Mouse (Mus musculus): ENCODE measurements around the gene Vangl2. TPM values are rescaled to one million over a fixed set of nuclear protein-coding genes. Genes with fewer than 3 reads are reported as not detected.

Vangl2 gene
- polyA plus RNA-seq, 1 experiment = 6.9 TPM

GRCm38 (mm10) chr1:172064613-172065141 is 36.4 kb upstream of the Vangl2 start:
- H3K36me3 ChIP-seq (ENCODE audit: control insufficient read depth, insufficient read depth) = peaks cover 7% of the 10 kb centered on the region
- H3K27me3 ChIP-seq (ENCODE audit: control insufficient read depth, insufficient read depth, insufficient read length) = no peaks in the 10 kb centered on the region
- no peaks in the 10 kb centered on the region for H3K79me2 ChIP-seq (ENCODE audit: control insufficient read depth, insufficient read depth)
- H3K4me3 ChIP-seq = no peak overlapping the region
- no peak overlapping the region for H3ac ChIP-seq (ENCODE audit: control insufficient read depth, insufficient read length)
- H3K4me2 ChIP-seq (ENCODE audit: low read depth) = no peak overlapping the region
- TF ChIP-seq E2F4 (IDR thresholded peaks at IDR 0.05; ENCODE audit: insufficient read depth) = no peak
- no peak for TF ChIP-seq USF1 (IDR thresholded peaks at IDR 0.05; ENCODE audit: low read depth)
- no peak for TF ChIP-seq POLR2A (IDR thresholded peaks at IDR 0.05; ENCODE audit: insufficient read length, low read depth)
- TF ChIP-seq CEBPB (IDR thresholded peaks at IDR 0.05; ENCODE audit: insufficient read depth, poor library complexity, severe bottlenecking) = no peak
- TF ChIP-seq MYOG (IDR thresholded peaks at IDR 0.05; ENCODE audit: control insufficient read depth in 1 of 3, insufficient read depth in 1 of 3, insufficient read length in 2 of 3, low read depth in 2 of 3) = no peak
- no peak for TF ChIP-seq TCF3 (IDR thresholded peaks at IDR 0.05; ENCODE audit: insufficient read length, low read depth)
- no peak for TF ChIP-seq REST (IDR thresholded peaks at IDR 0.05; ENCODE audit: insufficient read depth, insufficient read length)
- no peak for TF ChIP-seq MYOD1 (IDR thresholded peaks at IDR 0.05; ENCODE audit: control insufficient read depth in 1 of 3, insufficient read length in 2 of 3, low read depth in 2 of 3)
- TF ChIP-seq MAX (IDR thresholded peaks at IDR 0.05; ENCODE audit: low read depth) = no peak
- TF ChIP-seq POLR2AphosphoS2 (IDR thresholded peaks at IDR 0.05; ENCODE audit: insufficient read length, low read depth) = no peak
- TF ChIP-seq SRF (IDR thresholded peaks at IDR 0.05; ENCODE audit: control insufficient read depth, insufficient read length, low read depth) = no peak
- TF ChIP-seq TCF12 (IDR thresholded peaks at IDR 0.05; ENCODE audit: insufficient read depth, poor library complexity, severe bottlenecking) = no peak

GRCm38 (mm10) chr1:172063291-172064023 is 35.2 kb upstream of the Vangl2 start:
- Histone ChIP-seq H3K36me3 (ENCODE audit: control insufficient read depth, insufficient read depth) (no peaks in the 10 kb centered on the region), H3K4me2 (ENCODE audit: low read depth) (no peak overlapping the region), H3ac (ENCODE audit: control insufficient read depth, insufficient read length) (no peak overlapping the region), H3K27me3 (ENCODE audit: control insufficient read depth, insufficient read depth, insufficient read length) (no peaks in the 10 kb centered on the region), H3K4me3 (no peak overlapping the region), H3K79me2 (ENCODE audit: control insufficient read depth, insufficient read depth) (no peaks in the 10 kb centered on the region)
- TF ChIP-seq E2F4 (IDR thresholded peaks at IDR 0.05; ENCODE audit: insufficient read depth) (no peak), MYOD1 (IDR thresholded peaks at IDR 0.05; ENCODE audit: control insufficient read depth in 1 of 3, insufficient read length in 2 of 3, low read depth in 2 of 3) (no peak), MYOG (IDR thresholded peaks at IDR 0.05; ENCODE audit: control insufficient read depth in 1 of 3, insufficient read depth in 1 of 3, insufficient read length in 2 of 3, low read depth in 2 of 3) (no peak)

GRCm38 (mm10) chr1:172062101-172062500 is 33.9 kb upstream of the Vangl2 start:
- H3K4me3 ChIP-seq = no peak overlapping the region
- TF ChIP-seq MYOG (IDR thresholded peaks at IDR 0.05; ENCODE audit: control insufficient read depth in 1 of 3, insufficient read depth in 1 of 3, insufficient read length in 2 of 3, low read depth in 2 of 3) = no peak
- no peak for TF ChIP-seq SRF (IDR thresholded peaks at IDR 0.05; ENCODE audit: control insufficient read depth, insufficient read length, low read depth)
- TF ChIP-seq TCF12 (IDR thresholded peaks at IDR 0.05; ENCODE audit: insufficient read depth, poor library complexity, severe bottlenecking) = no peak
- no peak for TF ChIP-seq E2F4 (IDR thresholded peaks at IDR 0.05; ENCODE audit: insufficient read depth)
- no peak for TF ChIP-seq POLR2AphosphoS2 (IDR thresholded peaks at IDR 0.05; ENCODE audit: insufficient read length, low read depth)
- TF ChIP-seq TCF3 (IDR thresholded peaks at IDR 0.05; ENCODE audit: insufficient read length, low read depth) = no peak
- no peak for TF ChIP-seq MYOD1 (IDR thresholded peaks at IDR 0.05; ENCODE audit: control insufficient read depth in 1 of 3, insufficient read length in 2 of 3, low read depth in 2 of 3)
- TF ChIP-seq USF1 (IDR thresholded peaks at IDR 0.05; ENCODE audit: low read depth) = no peak
- TF ChIP-seq CEBPB (IDR thresholded peaks at IDR 0.05; ENCODE audit: insufficient read depth, poor library complexity, severe bottlenecking) = no peak
- H3ac ChIP-seq (ENCODE audit: control insufficient read depth, insufficient read length) = no peak overlapping the region

GRCm38 (mm10) chr1:172061217-172061616 is 33.0 kb upstream of the Vangl2 start:
- H3K36me3 ChIP-seq (ENCODE audit: control insufficient read depth, insufficient read depth) = no peaks in the 10 kb centered on the region
- no peaks in the 10 kb centered on the region for H3K79me2 ChIP-seq (ENCODE audit: control insufficient read depth, insufficient read depth)
- TF ChIP-seq E2F4 (IDR thresholded peaks at IDR 0.05; ENCODE audit: insufficient read depth) = no peak
- TF ChIP-seq MAX (IDR thresholded peaks at IDR 0.05; ENCODE audit: low read depth) = no peak
- no peak for TF ChIP-seq MYOD1 (IDR thresholded peaks at IDR 0.05; ENCODE audit: control insufficient read depth in 1 of 3, insufficient read length in 2 of 3, low read depth in 2 of 3)
- no peak for TF ChIP-seq TCF12 (IDR thresholded peaks at IDR 0.05; ENCODE audit: insufficient read depth, poor library complexity, severe bottlenecking)
- no peak for TF ChIP-seq POLR2A (IDR thresholded peaks at IDR 0.05; ENCODE audit: insufficient read length, low read depth)
- TF ChIP-seq SRF (IDR thresholded peaks at IDR 0.05; ENCODE audit: control insufficient read depth, insufficient read length, low read depth) = no peak
- no peak for TF ChIP-seq CEBPB (IDR thresholded peaks at IDR 0.05; ENCODE audit: insufficient read depth, poor library complexity, severe bottlenecking)
- TF ChIP-seq TCF3 (IDR thresholded peaks at IDR 0.05; ENCODE audit: insufficient read length, low read depth) = no peak
- no peak for TF ChIP-seq REST (IDR thresholded peaks at IDR 0.05; ENCODE audit: insufficient read depth, insufficient read length)
- TF ChIP-seq POLR2AphosphoS2 (IDR thresholded peaks at IDR 0.05; ENCODE audit: insufficient read length, low read depth) = no peak
- no peak for TF ChIP-seq USF1 (IDR thresholded peaks at IDR 0.05; ENCODE audit: low read depth)
- TF ChIP-seq MYOG (IDR thresholded peaks at IDR 0.05; ENCODE audit: control insufficient read depth in 1 of 3, insufficient read depth in 1 of 3, insufficient read length in 2 of 3, low read depth in 2 of 3) = no peak

More at GRCm38 (mm10) chr1:172062101-172062500, 33.9 kb upstream of the Vangl2 start:
- Histone ChIP-seq H3K36me3 (ENCODE audit: control insufficient read depth, insufficient read depth) (no peaks in the 10 kb centered on the region), H3K4me2 (ENCODE audit: low read depth) (no peak overlapping the region), H3K27me3 (ENCODE audit: control insufficient read depth, insufficient read depth, insufficient read length) (no peaks in the 10 kb centered on the region), H3K79me2 (ENCODE audit: control insufficient read depth, insufficient read depth) (no peaks in the 10 kb centered on the region)

More at GRCm38 (mm10) chr1:172061217-172061616, 33.0 kb upstream of the Vangl2 start:
- Histone ChIP-seq H3K27me3 (ENCODE audit: control insufficient read depth, insufficient read depth, insufficient read length) (no peaks in the 10 kb centered on the region), H3K4me3 (no peak overlapping the region), H3ac (ENCODE audit: control insufficient read depth, insufficient read length) (no peak overlapping the region), H3K4me2 (ENCODE audit: low read depth) (no peak overlapping the region)

Data from myocyte (in vitro differentiated cells).